Mouse (Mus musculus): ENCODE measurements around the gene Gfi1.

GRCm38 (mm10) chr5:107723541-107724511 lies 2.0 kb downstream of the Gfi1 start:
- no peak for TF ChIP-seq CTCF (IDR thresholded peaks at IDR 0.05; ENCODE audit: low read depth, low read length)
- no peak for TF ChIP-seq GATA1 (IDR thresholded peaks at IDR 0.05; ENCODE audit: borderline replicate concordance, low read length)
- TF ChIP-seq GATA2 (IDR thresholded peaks at IDR 0.05; ENCODE audit: borderline replicate concordance, low read depth, low read length), result no peak
